Comparison of ENCODE assay signal across 9 mouse cellular contexts in the genomic region with DNA sequence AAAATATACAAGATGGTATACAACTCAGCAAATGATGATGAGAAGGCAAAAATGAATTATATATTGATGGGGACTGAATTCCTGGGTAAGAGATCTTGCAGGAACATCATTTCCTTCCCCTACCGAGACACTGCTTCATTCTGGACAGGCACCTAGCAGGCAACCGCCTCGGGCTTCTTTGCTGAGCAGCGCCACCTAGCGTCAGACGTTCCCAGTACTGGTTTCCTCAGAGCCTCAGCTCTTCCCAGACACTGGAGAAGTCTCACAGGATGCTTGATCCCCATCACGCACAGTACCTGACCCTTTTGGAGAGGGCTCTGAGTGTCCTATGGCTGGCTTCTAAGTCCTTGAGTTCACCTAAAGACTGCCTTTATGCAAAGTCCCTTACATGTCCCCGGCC.
DNase-seq lines count a peak whose midpoint lies in the region; ATAC-seq lines count a peak whose summit lies in the region.
"Had no signal": no experiment of that assay in that cellular context is flagged by ENCODE, and none has a peak within 500 bp of the region (broad histone marks: within the 10 kb centered on the region; RNA-seq: fewer than 3 reads in every experiment).

No protein-coding gene starts in this region.

- no peaks in the 10 kb centered on the region for H3K4me1 ChIP-seq in hindbrain, embryonic 14.5 days (replicated peaks; ENCODE audit: control insufficient read depth, insufficient read depth, low read length)

- H3K27me3 ChIP-seq in hindbrain, embryonic 14.5 days (ENCODE audit: control insufficient read depth, insufficient read depth, low read length) = peaks cover 3% of the 10 kb centered on the region; the same call in 1 of the 2 replicates

- DNase-seq in NIH3T3 (ENCODE audit: low read depth) = peak; percentile 86
- DNase-seq in cerebellum, adult 18-20 months = peak; percentile 68 to 77
- peak; percentile 80 for DNase-seq in forelimb bud, embryonic 11.5 days (ENCODE audit: low read depth, low spot score)
- peak; percentile 89 for DNase-seq in hindbrain, embryonic 14.5 days (ENCODE audit: low spot score)
- DNase-seq in layer of hippocampus, adult 9-11 months = peak; percentile 70
- peak; percentile 71 for DNase-seq in lung, postnatal 25 days (ENCODE audit: low spot score)
- peak; percentile 95 for DNase-seq in retina, embryonic 14.5 days (ENCODE audit: low spot score)
- DNase-seq in urinary bladder, adult 2 months (ENCODE audit: low spot score) = peak; percentile 78

- no peaks in the 10 kb centered on the region for H3K36me3 ChIP-seq in hindbrain, embryonic 14.5 days (replicated peaks; ENCODE audit: control insufficient read depth, insufficient read depth)

- H3K4me2 ChIP-seq in hindbrain, embryonic 14.5 days (replicated peaks) = no peak overlapping the region

- peak; percentile 79 for ATAC-seq in hindbrain, embryonic 14.5 days (ENCODE audit: low FRiP score)

- WGBS in hindbrain, embryonic 14.5 days = 20% methylated on average over 8 of the region's 8 CpGs

- no peak overlapping the region for H3K4me3 ChIP-seq in hindbrain, embryonic 14.5 days (replicated peaks; ENCODE audit: low read length)
- H3K4me3 ChIP-seq: erythroblast, embryonic 14.5 days had no signal

- H3K9ac ChIP-seq in hindbrain, embryonic 14.5 days = no peak overlapping the region

- H3K27ac ChIP-seq in hindbrain, embryonic 14.5 days = no peak overlapping the region

- no peaks in the 10 kb centered on the region for H3K9me3 ChIP-seq in hindbrain, embryonic 14.5 days (ENCODE audit: control insufficient read depth, low read length)
